Mouse (Mus musculus): ENCODE measurements around the gene Tyk2.

Tyk2 gene

DNA sequence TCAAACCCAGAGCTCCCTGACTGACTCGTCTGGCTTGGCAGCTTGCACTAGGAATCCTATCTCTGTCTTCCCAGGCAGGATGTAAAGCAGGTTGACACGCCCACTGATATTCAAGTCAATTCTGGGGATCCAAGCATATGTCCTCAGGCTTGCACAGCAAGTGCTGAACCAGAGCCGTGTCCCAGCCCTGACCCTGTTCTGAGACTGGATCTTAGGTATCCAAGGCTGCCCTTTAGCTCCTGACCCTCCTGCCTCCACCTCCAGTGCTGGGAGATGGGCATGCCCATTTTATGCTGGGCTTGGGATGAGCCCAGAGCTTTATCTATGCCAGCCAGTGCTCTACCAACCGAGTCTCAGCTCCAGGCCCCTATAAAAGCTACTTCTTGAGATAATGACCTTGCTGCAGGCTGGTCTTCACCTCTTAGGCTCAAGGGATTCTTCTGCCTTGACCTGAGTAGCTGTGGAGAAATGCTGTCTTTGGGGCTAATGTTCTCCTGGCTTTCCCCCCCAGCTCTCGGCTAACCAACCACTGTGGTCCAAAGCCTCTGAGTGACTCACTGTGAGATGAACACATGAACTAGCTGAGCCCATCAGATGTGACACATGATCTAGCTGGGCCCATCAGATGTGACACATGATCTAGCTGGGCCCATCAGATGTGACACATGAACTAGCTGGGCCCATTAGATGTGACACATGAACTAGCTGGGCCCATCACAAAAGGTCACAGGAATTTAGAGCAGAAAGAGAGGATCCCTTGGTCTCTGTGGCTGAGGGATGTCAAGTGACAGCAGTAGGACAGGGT lies 25.1 kb downstream of the Tyk2 start:
- DNase-seq, result no peak

DNA sequence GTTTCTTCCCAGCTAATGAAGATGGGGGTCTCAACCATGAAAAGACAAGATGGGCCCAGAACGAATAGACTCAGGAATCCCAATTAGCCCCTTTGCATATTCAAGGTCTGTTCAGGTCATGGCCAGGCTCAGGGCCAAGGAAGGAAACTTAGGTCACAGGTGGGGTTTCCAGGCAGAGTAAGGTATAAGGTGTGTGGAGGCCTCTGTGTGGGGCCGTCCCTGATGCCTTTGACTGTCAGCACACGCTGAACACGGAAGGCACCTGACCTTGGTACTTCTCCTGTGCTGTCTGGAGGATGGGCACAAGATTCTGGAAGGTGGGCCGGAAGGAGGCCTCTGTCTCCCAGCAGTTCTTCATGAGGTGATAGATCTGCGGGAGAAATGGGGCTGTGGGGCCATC lies 26.2 kb downstream of the Tyk2 start:
- no peak for DNase-seq

DNA sequence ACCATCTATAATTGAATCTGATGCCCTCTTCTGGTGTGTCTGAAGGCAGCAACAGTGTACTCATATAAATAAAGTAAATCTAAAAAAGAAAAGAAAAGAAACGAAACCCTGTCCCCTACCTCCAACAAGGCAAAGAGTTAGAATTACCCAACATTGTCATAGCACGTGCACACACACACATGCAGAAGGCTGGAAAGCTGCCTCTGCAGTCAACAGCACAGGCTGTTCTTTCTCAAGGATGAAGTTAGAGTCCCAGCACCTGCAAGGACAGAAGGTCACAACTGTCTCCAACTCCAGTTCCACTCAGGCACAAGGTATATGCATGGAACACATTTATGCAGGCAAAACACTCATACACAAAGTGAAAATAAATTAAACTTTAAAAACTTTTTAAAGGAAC lies 29.0 kb downstream of the Tyk2 start:
- no peak for DNase-seq

- no peak for DNase-seq
Measured at GRCm38 (mm10) chr9:21100447-21101161, 30.4 kb downstream of the Tyk2 start.

DNA sequence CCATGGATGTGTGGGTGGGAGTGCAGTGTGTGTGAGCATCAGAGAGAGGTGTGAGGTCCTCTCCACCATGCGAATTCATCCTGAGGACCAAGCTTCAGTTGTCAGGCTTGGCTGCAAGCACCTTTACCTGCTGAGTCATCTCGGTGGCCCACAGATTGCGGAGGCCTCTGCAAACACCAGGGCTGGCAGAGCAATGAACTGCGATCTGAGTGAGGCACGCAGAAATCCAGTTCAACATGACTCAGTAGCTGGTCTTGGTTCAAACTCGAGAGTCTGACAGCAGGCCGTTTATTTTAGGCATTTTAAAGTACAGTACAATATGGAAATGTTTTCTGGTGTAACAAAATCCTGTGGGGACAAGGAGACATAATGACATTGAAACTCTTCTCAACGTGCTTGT lies 33.2 kb downstream of the Tyk2 start:
- DNase-seq, result peak; percentile 71

GRCm38 (mm10) chr9:21095958-21096357 lies 35.1 kb downstream of the Tyk2 start:
- DNase-seq, result no peak

- no peak for DNase-seq
Measured at GRCm38 (mm10) chr9:21093423-21093822, 37.6 kb downstream of the Tyk2 start.

- DNase-seq, result peak; percentile 97
Measured at GRCm38 (mm10) chr9:21091707-21092320, 39.2 kb downstream of the Tyk2 start, which contains the start of the genes Gm38431 and Raver1. Gm38431 (minus strand) TSS chr9:21091997. Raver1 (minus strand) TSS chr9:21092008.

DNA sequence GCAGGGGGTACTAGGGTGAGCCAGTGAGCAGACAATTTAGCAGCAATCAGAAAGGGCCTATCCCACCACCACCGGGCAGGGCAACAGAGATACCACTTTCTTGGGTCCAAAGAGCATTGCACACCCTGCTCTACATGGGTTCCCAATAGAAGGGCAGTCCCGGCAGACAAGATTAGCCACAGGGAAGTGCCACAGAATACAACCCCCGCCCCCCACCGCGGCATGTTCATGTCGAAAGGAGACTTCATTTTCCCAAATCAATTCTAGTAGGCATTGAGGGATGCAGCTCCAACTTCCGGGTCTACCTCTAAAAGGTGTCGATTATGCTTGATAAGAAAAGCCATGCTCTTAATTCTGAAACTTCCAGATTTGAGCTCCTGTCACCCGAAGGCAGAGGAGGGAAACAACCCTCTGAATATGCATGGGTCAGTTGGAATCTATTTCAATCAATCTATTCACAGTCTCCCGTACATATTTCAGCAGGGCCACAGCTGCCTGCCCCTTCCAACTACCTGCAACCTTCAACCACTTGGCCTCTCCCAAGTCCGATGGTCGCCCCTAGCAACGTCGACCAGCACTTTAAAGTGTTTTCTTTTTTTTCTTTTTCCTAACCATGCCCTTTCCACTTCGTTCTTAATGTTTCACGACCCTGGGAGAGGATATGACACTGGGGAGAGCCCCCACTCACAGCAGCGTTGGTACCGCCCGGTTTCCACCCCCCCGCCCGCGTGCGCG lies 39.9 kb downstream of the Tyk2 start:
- DNase-seq, result no peak

GRCm38 (mm10) chr9:21090537-21090936 lies 40.5 kb downstream of the Tyk2 start:
- DNase-seq, result no peak

DNA sequence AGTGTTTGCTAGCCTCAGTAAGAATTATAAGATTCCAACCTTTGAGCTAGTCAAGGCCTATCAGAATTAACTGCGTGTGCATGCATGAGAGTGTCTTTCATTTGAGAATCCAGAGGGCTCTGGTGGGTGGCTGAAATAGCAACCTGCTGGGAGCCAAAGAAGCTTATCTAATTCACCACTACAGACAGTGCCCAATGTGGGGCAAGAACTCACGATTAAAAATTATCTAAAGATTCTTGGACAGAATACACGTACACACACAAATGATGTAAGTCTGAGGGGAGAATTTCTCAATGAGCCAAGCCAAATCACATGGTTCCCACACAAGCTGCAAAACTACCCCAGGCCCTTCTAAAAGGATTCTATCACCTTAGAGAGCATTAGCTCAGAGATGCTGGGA lies 47.7 kb downstream of the Tyk2 start:
- DNase-seq, result no peak

DNA sequence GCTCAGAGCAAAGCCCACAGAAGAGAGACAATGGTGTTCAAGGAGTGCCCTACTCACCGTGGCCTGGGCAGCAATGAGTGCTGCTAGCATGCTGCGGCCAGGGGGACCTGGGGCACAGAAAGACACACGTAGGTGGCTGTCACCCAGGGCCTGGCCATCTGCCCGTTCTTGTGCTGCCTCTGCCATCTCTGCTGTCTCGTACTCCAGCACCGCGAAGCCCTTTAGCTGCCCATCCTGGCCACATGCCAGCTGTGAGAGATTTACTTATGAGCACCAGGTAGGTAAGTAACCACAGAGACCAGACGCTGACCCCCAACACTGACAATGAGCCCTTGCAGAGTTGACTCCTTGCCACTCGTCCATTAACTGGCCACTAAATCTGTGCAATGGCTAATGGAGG lies 49.9 kb downstream of the Tyk2 start:
- DNase-seq, result no peak

GRCm38 (mm10) chr9:21075625-21076024 lies 55.4 kb downstream of the Tyk2 start:
- no peak for DNase-seq

GRCm38 (mm10) chr9:21074173-21074572 lies 56.9 kb downstream of the Tyk2 start:
- DNase-seq, result no peak

- DNase-seq, result peak; percentile 91
Measured at GRCm38 (mm10) chr9:21073044-21073840, 57.8 kb downstream of the Tyk2 start, which contains the start of the genes Gm49373 and Fdx1l. Gm49373 (minus strand) TSS chr9:21073096. Fdx1l (minus strand) TSS chr9:21073614.

GRCm38 (mm10) chr9:21072641-21073040 lies 58.4 kb downstream of the Tyk2 start:
- DNase-seq, result no peak

DNA sequence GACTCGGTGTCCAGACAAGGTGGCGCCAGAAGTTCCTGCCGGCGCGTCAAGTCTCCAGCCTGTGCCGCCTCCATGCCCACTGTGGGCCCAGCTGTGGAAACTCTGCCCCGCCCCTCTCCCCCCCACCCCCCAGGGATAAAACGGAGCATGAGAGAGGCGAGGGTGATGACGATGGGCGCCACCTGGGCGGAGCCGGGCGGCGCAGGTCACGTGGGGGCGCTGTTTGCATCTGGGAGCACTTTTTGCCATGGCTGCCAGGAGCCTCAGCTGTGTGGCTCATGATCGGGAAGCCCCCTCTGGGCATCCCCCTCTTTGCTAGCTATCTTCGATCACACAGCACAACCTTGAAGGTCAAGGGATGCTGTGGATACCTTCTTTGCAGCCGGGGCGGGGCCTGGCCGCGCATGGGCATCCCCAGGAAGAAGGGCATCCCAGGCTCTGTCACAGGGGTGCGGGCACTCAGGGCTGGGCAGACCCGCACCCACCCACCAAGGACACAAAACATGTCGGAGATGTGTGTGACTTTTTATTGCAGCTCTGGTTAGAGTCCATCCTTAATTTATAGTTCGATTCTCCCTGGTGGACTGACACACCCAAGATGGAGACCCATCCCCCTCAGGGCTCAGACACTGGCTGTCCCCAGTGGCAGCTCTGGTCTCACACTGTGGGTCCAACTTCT lies 63.9 kb downstream of the Tyk2 start, which contains the start of gene Zglp1:
Zglp1 (minus strand) TSS at position 88 of the 679 bp plus-strand sequence.
- DNase-seq, result no peak

GRCm38 (mm10) chr9:21062928-21063327 lies 68.1 kb downstream of the Tyk2 start:
- peak; percentile 77 for DNase-seq

All from right cerebral cortex, postnatal 25 days (tissue).